Mouse (Mus musculus) kidney, postnatal 36 days (tissue): ENCODE measurements around the gene Wnt7a.

ENCODE experiments used
- DNase-seq, 2 experiments: peaks; one replicate each; pipeline ENCODE4 v3.0.0; 2021 to 2022; ENCODE audit warnings: mixed read lengths in 2 of 2

Wnt7a gene

DNA sequence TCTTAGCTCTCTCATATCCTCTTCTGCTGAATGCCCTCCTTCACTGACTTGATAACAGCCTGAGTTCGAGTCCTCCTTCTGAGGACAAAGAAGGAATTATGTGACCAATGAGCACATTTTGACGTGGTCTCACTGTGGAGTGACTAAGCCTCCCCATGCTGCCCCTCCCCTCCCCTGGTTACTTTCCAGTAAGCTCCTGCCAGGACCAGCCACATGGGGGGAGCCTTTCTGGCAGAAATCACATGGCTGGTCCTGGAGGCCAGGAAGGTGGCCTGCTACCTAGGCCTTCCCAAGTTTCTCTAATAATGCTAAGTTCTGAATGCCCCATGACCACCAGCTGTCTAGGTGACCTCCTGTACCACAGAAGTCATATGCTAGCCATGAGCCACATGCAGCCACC lies 27.3 kb downstream of the Wnt7a start:
- no peak for DNase-seq

DNA sequence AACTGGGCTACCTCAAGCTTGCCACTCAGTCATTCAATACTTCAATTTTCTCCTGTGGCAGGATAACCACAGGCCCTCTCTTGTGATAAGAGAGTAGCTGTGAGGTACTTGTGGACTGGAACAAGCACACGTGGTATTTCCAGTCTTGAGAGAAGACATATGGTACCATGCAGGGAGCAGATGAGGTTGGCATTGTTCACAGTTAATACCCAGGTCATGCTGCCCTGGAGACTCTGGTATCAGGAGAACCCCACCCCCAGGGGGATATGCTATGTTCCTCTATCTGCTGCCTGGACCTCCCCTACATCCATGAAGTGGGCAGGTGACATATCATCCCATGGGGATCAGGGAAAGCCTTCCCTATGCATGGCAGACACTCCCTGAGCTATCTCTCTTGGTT lies 27.9 kb downstream of the Wnt7a start:
- DNase-seq, result no peak

- no peak for DNase-seq
These were observed 31.3 kb downstream of the Wnt7a start for GRCm38 (mm10) chr6:91379871-91380270.

DNA sequence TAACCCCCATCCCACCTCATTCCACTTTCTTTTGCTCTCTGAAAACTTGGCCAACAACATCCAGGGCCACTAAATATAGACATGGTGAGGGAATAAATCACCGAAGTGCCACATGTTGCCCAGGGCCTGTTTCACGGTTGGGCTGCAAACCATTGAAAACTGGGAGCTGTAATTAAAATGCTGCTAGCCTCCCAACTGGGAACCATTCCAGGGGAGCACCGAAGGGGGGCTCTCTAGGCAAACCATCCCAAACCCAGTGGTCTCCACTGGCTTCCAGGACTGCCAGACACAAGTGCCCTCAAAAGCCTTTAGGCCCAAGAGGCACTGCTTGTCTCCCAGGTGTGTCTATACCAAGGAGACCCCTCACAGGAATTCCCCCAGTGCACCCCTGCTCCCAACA lies 31.9 kb downstream of the Wnt7a start:
- DNase-seq, result no peak

- no peak for DNase-seq
These were observed 38.2 kb downstream of the Wnt7a start for GRCm38 (mm10) chr6:91372977-91373376.

DNA sequence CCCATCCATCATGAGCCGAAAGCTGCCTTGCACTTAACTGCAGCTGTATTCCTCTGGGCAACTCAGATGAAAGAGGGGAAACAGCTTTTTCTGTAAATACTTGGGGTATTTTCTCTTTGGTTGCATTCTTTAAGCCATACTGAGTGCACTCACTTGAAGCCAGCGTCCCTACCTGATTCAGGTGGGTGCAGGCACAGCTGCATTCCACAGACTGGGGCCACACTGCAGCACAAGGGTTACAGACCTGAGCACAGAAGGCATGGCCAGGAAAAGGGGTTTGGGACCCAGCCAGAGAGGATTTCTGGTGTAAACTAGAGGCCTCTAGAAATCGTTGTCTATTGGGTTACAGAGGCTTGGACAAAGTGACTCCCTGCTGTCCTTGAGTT lies 38.6 kb downstream of the Wnt7a start:
- no peak for DNase-seq

GRCm38 (mm10) chr6:91371912-91372585 lies 39.1 kb downstream of the Wnt7a start:
- peak in 1 of 2 experiments; percentile 6 for DNase-seq

DNA sequence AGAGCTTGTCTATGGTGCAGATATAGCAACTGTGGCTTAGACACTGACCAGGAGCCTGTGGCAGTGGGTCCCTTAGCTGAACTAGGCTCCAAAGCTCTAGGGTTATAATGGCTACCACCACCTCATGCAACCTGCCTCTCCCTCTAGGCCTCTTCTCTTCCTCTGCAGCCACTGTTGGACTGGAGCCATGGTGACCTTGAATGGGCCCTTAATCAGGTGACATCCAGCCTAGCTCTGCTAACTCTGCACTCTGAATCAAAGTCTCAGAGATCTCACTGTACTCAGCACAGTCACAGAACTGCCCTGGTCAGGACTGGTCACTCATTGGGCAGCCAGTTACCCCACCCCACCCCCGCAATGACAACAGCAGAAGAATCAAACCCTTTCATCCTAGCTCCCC lies 44.4 kb downstream of the Wnt7a start:
- peak; percentile 49 to 67 for DNase-seq

DNA sequence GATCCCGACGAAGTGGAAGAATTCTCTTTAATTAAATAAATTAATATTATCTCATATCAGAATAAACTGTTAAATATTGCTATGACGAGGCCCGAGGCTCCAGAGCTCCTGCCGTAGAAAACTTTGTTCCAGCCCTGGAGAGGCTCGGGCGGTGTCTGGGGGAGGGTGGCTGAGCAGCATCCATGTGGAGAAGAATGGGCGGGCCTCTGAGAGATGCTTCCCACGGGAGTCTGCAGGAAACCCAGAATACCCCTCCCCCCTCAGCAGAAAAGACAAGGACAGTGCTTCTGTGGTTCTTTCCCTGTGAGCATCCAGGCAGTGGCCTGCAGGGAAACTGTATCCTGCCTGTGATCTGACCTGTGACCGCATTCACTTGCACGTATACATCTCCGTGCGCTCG lies 45.7 kb downstream of the Wnt7a start:
- no peak for DNase-seq

- DNase-seq, result no peak
These were observed 48.4 kb downstream of the Wnt7a start for GRCm38 (mm10) chr6:91362756-91363155.

- no peak for DNase-seq
These were observed 50.2 kb downstream of the Wnt7a start for GRCm38 (mm10) chr6:91360998-91361397.

- DNase-seq, result no peak
These were observed 50.8 kb downstream of the Wnt7a start for GRCm38 (mm10) chr6:91360371-91360690.

GRCm38 (mm10) chr6:91359672-91360370 lies 51.3 kb downstream of the Wnt7a start:
- no peak for DNase-seq

DNA sequence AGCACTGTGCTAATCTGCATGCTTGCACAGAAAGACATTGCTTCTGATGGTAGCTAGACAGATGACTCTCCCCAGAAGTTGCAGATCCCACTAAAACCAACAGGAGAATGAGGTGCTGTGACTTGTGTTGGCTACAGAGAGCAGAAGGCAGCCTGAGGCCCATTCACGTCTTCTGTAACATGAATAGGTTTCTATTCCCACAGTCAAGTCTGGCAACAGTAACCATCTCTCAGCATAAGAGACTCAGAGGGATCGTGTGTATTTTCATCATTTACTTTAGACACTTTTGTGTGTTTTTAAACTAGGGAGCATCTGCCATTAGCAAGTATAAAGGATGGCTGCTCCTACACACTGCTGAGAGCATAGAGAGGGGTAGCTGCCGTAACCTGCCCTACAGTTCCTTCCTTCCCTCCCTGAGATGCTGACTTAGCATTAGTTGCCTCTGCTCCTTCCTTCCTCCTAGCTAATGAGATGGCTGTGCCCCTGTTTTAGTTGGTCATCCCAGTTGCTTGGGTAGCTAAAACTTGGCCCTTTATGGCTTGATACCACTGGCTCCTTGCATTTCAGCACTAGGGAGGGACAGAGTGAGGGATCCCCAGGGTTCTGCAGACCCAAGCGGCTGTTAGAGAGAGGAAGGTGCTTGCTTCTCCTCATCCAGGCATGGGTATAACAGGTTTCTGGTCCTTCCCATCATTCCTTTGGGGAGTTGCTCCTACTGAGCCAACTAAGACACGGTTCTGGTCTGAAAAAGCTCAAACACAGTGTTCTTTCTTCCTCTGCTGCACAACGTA lies 52.1 kb downstream of the Wnt7a start:
- DNase-seq, result no peak

DNA sequence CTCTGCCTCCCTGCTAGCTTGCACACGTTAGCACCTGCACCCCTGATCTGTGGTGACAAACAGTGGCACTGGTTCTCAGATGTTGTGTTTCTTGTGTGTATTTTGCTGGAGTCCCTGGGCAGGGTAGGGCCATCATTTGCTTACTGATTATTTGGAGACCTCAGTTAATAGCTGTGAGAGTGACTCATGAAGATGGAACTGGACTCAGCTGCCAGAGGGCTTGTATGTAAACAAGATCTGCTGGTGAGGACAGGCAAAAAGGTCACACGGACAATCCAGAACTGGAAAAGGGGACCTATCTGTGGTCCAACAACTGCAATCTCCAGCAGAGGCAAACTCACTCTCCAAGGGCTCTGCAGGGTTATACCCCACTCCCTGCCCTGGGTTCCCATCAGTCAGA lies 52.8 kb downstream of the Wnt7a start:
- DNase-seq, result no peak

DNA sequence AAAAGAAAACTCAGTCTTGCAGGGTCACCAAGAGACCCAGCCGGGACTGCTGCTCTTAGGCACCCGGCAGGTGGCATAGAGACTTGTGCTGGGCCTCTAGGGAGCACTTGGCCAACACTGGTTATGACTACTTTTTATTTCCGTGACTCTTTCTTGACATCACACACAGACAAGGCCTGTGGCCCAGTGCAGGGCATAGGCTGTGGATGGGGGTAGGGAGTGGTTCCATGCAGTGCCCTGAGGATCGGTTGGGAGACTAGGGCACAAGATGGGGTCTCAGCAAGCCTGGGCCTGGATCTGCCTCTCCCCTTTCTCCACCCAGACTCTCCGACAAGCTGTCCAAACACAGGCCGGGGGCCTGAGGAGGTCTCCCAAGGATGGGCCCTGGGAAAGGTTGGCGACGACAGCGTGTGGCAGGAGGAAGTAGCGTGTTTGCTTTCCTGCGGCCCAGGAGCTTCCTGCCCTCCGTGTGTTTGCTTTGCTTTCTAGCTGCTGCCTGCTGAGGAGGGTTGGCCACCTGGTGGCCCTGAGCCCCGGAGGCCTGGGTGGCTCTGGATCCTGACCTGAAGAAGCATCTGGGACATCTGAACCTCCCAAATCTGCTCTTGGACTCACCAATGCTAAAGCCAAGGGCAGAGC lies 53.8 kb downstream of the Wnt7a start:
- no peak for DNase-seq

- no peak for DNase-seq
These were observed 61.5 kb downstream of the Wnt7a start for GRCm38 (mm10) chr6:91349620-91350019.

DNA sequence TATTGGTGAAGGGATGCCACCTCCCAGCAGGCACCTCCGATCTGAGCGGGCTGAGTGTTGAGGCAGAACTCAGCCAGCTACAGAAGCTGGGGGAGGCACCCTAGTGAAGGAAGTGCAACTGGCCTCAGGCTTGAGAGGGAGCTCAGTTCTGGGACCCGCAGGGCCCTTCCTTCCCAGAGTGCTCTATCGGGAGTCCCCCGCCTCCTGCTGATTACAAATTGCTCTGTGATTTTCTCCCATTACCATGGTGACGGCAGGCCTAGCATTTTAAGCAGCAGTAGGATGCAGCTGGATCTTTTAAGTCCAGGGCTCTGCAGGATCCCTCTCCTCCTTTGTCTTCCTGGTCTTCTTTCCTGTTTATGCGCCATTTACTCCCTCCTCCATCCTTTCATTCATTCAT lies 63.4 kb downstream of the Wnt7a start:
- no peak for DNase-seq

DNA sequence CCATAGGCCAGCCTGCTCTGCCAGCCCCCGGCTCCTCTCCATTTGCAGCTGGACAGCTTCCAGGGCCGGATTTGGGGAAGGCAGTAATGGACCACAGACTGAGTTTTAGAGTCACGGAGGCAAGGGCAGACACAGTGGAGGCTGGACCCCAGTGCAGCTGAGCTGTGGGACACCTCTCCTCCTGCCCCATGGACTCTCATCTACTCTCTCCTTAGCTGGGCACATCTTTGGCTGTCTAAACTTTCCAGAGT lies 64.3 kb downstream of the Wnt7a start:
- no peak for DNase-seq

DNA sequence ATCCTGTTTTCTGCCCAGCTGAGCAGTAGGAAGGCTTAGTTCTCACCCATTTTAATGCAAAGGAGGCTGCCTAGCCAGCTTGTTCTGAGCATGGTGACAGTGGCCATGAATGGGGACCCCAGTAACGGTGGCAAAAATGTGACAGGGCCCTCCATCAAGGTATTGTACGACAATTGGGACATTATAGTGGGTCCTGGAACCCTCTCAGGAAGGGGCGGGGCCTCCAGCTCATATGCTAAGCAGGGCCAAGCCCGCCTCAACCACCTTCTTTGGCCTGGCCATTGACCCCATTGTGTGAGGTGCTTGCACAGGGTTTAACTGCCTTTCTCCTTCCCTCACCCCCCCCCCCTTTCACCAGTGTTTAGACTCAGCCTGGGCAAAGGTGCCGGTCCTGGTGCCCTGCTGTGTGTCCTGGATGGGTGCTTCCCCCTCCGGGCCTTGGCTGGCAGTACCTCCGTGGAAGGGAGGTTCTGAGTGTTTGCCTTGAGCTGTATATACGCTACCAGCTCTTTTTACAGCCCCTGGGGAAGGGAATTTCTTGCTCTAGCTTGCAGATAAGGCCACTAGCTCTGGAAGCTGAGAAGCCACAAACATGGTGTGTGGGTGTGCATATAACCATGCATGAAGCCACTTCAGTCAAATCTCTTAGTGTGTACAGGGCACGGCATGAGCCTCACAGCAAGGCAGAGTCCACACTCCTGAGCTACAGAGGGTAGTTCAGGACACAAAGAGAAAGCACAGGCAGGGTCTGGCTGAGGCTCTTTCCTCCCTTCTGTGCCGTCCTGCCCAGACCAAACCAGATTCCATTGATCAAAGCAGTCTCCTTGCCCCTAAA lies 64.9 kb downstream of the Wnt7a start:
- DNase-seq, result no peak

DNA sequence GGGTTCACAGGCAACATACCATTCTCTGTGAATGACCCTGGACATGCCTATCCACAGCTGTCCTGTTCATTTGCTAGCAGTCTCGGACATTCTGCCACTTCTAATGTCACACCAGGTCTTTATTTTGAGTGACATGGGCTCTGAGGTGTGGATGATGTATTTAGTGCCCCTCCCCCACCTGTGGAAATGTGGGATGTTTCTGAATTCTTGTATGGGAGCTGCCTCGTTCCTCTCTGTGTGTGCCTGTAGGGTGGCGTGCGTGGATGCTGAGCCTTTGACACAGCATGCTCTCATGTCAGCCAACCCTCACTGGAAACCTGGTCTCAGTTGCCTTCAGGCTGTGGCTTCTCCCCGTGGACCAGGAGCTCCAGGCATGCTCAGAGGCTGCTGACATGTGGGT lies 66.1 kb downstream of the Wnt7a start:
- DNase-seq, result no peak

- DNase-seq, result peak in 1 of 2 experiments; percentile 4
These were observed 71.4 kb downstream of the Wnt7a start for GRCm38 (mm10) chr6:91339612-91340246.
